In genomic region chr12:98981081-98981480, GRCm38 (mm10) we compare ENCODE assay signal across 14 mouse cellular contexts.
"Had no signal": no experiment of that assay in that cellular context is flagged by ENCODE, and none has a peak within 500 bp of the region (broad histone marks: within the 10 kb centered on the region; RNA-seq: fewer than 3 reads in every experiment).

No protein-coding gene starts in this region.

- DNase-seq: gastrocnemius, postnatal 14 days; gastrocnemius, postnatal 36 days; heart, adult 18-20 months; heart, postnatal 10 days; heart, postnatal 36 days; kidney, adult 11 months; kidney, adult 2 months; kidney, adult 9 months; kidney, postnatal 14 days; kidney, postnatal 36 days; layer of hippocampus, adult 9-11 months; layer of hippocampus, postnatal 36 days; liver; liver, embryonic 13.5 days had no signal
